Comparison of ENCODE assay signal across 8 mouse cellular contexts in genomic region chr4:116143317-116143811, GRCm38 (mm10). TPM values are rescaled to one million over a fixed set of nuclear protein-coding genes. Genes with fewer than 3 reads are reported as not detected.
DNase-seq lines count a peak whose midpoint lies in the region; ATAC-seq and TF ChIP-seq lines count a peak whose summit lies in the region.

No protein-coding gene starts in this region.

- ATAC-seq in forebrain, embryonic 11.5 days (replicated peaks; ENCODE audit: low FRiP score), result no peak; the same call in 1 of the 2 replicates
- ATAC-seq in hindbrain, embryonic 14.5 days (ENCODE audit: low FRiP score), result no peak
- no peak for ATAC-seq in limb, embryonic 15.5 days (ENCODE audit: insufficient number of reproducible peaks, low FRiP score, low TSS enrichment, low read depth)
- no peak for ATAC-seq in neural tube, embryonic 12.5 days (ENCODE audit: low FRiP score, low read depth)

- H3K4me1 ChIP-seq in spleen, adult 2 months (ENCODE audit: control insufficient read depth, insufficient read depth, insufficient read length), result peaks cover 7% of the 10 kb centered on the region
- H3K4me1 ChIP-seq in forebrain, embryonic 11.5 days (replicated peaks; ENCODE audit: control insufficient read depth, insufficient read depth, low read length), result peaks cover 2% of the 10 kb centered on the region; the same call in 1 of the 2 replicates
- H3K4me1 ChIP-seq in hindbrain, embryonic 14.5 days (replicated peaks; ENCODE audit: control insufficient read depth, insufficient read depth, low read length), result 0 out of 2 replicates have a peak, but pooled peaks cover 13% of the 10 kb centered on the region
- H3K4me1 ChIP-seq in limb, embryonic 15.5 days, result peaks cover 16% of the 10 kb centered on the region
- peaks cover 12% of the 10 kb centered on the region; the same call in 1 of the 2 replicates for H3K4me1 ChIP-seq in neural tube, embryonic 12.5 days

- no peaks in the 10 kb centered on the region for H3K36me3 ChIP-seq in spleen, adult 2 months (ENCODE audit: control insufficient read depth, insufficient read depth, low read length)
- no peaks in the 10 kb centered on the region for H3K36me3 ChIP-seq in forebrain, embryonic 11.5 days (ENCODE audit: control insufficient read depth, insufficient read depth, low read length)
- no peaks in the 10 kb centered on the region for H3K36me3 ChIP-seq in hindbrain, embryonic 14.5 days (replicated peaks; ENCODE audit: control insufficient read depth, insufficient read depth)
- H3K36me3 ChIP-seq in limb, embryonic 15.5 days, result no peaks in the 10 kb centered on the region
- H3K36me3 ChIP-seq in neural tube, embryonic 12.5 days, result no peaks in the 10 kb centered on the region

- H3K4me3 ChIP-seq in spleen, adult 2 months (ENCODE audit: extremely low read depth, insufficient read depth, insufficient read length), result peak overlapping the region; percentile 69; the same call in 1 of the 2 replicates
- H3K4me3 ChIP-seq in forebrain, embryonic 11.5 days (ENCODE audit: low read depth, low read length), result peak overlapping the region; percentile 63
- H3K4me3 ChIP-seq in hindbrain, embryonic 14.5 days (replicated peaks; ENCODE audit: low read length), result peak overlapping the region; percentile 46
- peak overlapping the region; percentile 71 for H3K4me3 ChIP-seq in limb, embryonic 15.5 days
- H3K4me3 ChIP-seq in neural tube, embryonic 12.5 days, result no peak overlapping the region

- no peak for TF ChIP-seq CTCF in spleen, adult 2 months (IDR thresholded peaks at IDR 0.05; ENCODE audit: extremely low read depth, insufficient read depth, insufficient read length, insufficient replicate concordance)

- WGBS in spleen, adult 2 months, result 6% methylated on average over 7 of the region's 7 CpGs
- WGBS in forebrain, embryonic 11.5 days, result 8% methylated on average over 7 of the region's 7 CpGs
- WGBS in hindbrain, embryonic 14.5 days, result 9% methylated on average over 7 of the region's 7 CpGs
- WGBS in limb, embryonic 15.5 days, result 3% methylated on average over 7 of the region's 7 CpGs
- WGBS in neural tube, embryonic 12.5 days, result 10% methylated on average over 7 of the region's 7 CpGs

- H3K9me3 ChIP-seq in forebrain, embryonic 11.5 days (ENCODE audit: control insufficient read depth, low read length), result no peaks in the 10 kb centered on the region
- H3K9me3 ChIP-seq in hindbrain, embryonic 14.5 days (ENCODE audit: control insufficient read depth, low read length), result no peaks in the 10 kb centered on the region
- no peaks in the 10 kb centered on the region for H3K9me3 ChIP-seq in limb, embryonic 15.5 days
- no peaks in the 10 kb centered on the region for H3K9me3 ChIP-seq in neural tube, embryonic 12.5 days

- no peak for TF ChIP-seq POLR2A in spleen, adult 2 months (IDR thresholded peaks at IDR 0.05; ENCODE audit: low read depth, low read length)

- no peak overlapping the region for H3K9ac ChIP-seq in forebrain, embryonic 11.5 days (ENCODE audit: low read length)
- H3K9ac ChIP-seq in hindbrain, embryonic 14.5 days, result no peak overlapping the region
- H3K9ac ChIP-seq in limb, embryonic 15.5 days, result 0 out of 2 replicates have a peak overlapping the region, but pooled peaks have one; percentile 14
- no peak overlapping the region for H3K9ac ChIP-seq in neural tube, embryonic 12.5 days

- H3K27me3 ChIP-seq in spleen, adult 2 months (ENCODE audit: control insufficient read depth, insufficient read depth, low read length), result peaks cover 4% of the 10 kb centered on the region
- peaks cover 3% of the 10 kb centered on the region for H3K27me3 ChIP-seq in forebrain, embryonic 11.5 days (ENCODE audit: control insufficient read depth, insufficient read depth, low read length)
- peaks cover 9% of the 10 kb centered on the region; the same call in 1 of the 2 replicates for H3K27me3 ChIP-seq in hindbrain, embryonic 14.5 days (ENCODE audit: control insufficient read depth, insufficient read depth, low read length)
- H3K27me3 ChIP-seq in limb, embryonic 15.5 days, result no peaks in the 10 kb centered on the region
- peaks cover 15% of the 10 kb centered on the region for H3K27me3 ChIP-seq in neural tube, embryonic 12.5 days (replicated peaks)

- no peak overlapping the region for H3K27ac ChIP-seq in spleen, adult 2 months (ENCODE audit: insufficient read depth, low read length)
- H3K27ac ChIP-seq in forebrain, embryonic 11.5 days (ENCODE audit: low read depth, low read length), result no peak overlapping the region
- H3K27ac ChIP-seq in hindbrain, embryonic 14.5 days, result no peak overlapping the region
- no peak overlapping the region for H3K27ac ChIP-seq in limb, embryonic 15.5 days
- H3K27ac ChIP-seq in neural tube, embryonic 12.5 days, result no peak overlapping the region

- DNase-seq in spleen, adult 2 months (ENCODE audit: low read depth in 1 of 2, low spot score in 2 of 2), result no peak
- no peak for DNase-seq in spleen, postnatal 14 days (ENCODE audit: low spot score in 2 of 2)
- DNase-seq in forebrain, embryonic 11.5 days (ENCODE audit: low spot score), result no peak
- no peak for DNase-seq in hindbrain, embryonic 14.5 days (ENCODE audit: low spot score)
- no peak for DNase-seq in layer of hippocampus, postnatal 14 days (ENCODE audit: low spot score in 2 of 2)
- no peak for DNase-seq in thymus, postnatal 14 days

- H3K4me2 ChIP-seq in forebrain, embryonic 11.5 days (ENCODE audit: low read depth, low read length, severe bottlenecking), result peak overlapping the region; percentile 92; the same call in 1 of the 2 replicates
- peak overlapping the region; percentile 86 for H3K4me2 ChIP-seq in hindbrain, embryonic 14.5 days (replicated peaks)
- H3K4me2 ChIP-seq in limb, embryonic 15.5 days, result peak overlapping the region; percentile 91
- peak overlapping the region; percentile 93 for H3K4me2 ChIP-seq in neural tube, embryonic 12.5 days (replicated peaks)

RNA-seq across cellular contexts. Expression of gene Lurap1, which starts 7.8 kb away (rescaled TPM):
- 0.81 and 1.8 TPM in 2 replicates for polyA plus RNA-seq in spleen, adult 2 months (2012; rRNA removed)
- 2.3 and 2.8 TPM in 2 replicates for polyA plus RNA-seq in forebrain, embryonic 11.5 days (2014; fragmentation: Nextera tagmentation; extraction: Ambion mirVana)
- 2.7 and 3.2 TPM in 2 replicates for polyA plus RNA-seq in hindbrain, embryonic 14.5 days (2014; fragmentation: Nextera tagmentation; extraction: Ambion mirVana)
- polyA plus RNA-seq in limb, embryonic 15.5 days (2015; fragmentation: Nextera tagmentation; extraction: Ambion mirVana), result 2.5 and 2.8 TPM in 2 replicates
- polyA plus RNA-seq in neural tube, embryonic 12.5 days (2016; fragmentation: Nextera tagmentation; extraction: Ambion mirVana), result 1.6 and 1.7 TPM in 2 replicates
- total RNA-seq in layer of hippocampus, postnatal 14 days (2021), result 10 to 100 TPM; 18.2 to 23.8 TPM

RNA-seq across cellular contexts. Expression of gene Pomgnt1, which starts 19.7 kb away (rescaled TPM):
- 16.4 and 18.0 TPM in 2 replicates for polyA plus RNA-seq in spleen, adult 2 months (2012; rRNA removed)
- polyA plus RNA-seq in forebrain, embryonic 11.5 days (2014; fragmentation: Nextera tagmentation; extraction: Ambion mirVana), result 54.9 and 58.8 TPM in 2 replicates
- 72.1 and 73.8 TPM in 2 replicates for polyA plus RNA-seq in hindbrain, embryonic 14.5 days (2014; fragmentation: Nextera tagmentation; extraction: Ambion mirVana)
- 56.6 and 59.7 TPM in 2 replicates for polyA plus RNA-seq in limb, embryonic 15.5 days (2015; fragmentation: Nextera tagmentation; extraction: Ambion mirVana)
- 60.8 and 68.4 TPM in 2 replicates for polyA plus RNA-seq in neural tube, embryonic 12.5 days (2016; fragmentation: Nextera tagmentation; extraction: Ambion mirVana)
- total RNA-seq in layer of hippocampus, postnatal 14 days (2021), result 10 to 100 TPM; 71.8 to 72.1 TPM

RNA-seq across cellular contexts. Expression of gene Rad54l, which starts 19.9 kb away (rescaled TPM):
- polyA plus RNA-seq in spleen, adult 2 months (2012; rRNA removed), result 2.6 and 2.7 TPM in 2 replicates
- polyA plus RNA-seq in forebrain, embryonic 11.5 days (2014; fragmentation: Nextera tagmentation; extraction: Ambion mirVana), result 79.1 and 79.2 TPM in 2 replicates
- 7.0 and 7.2 TPM in 2 replicates for polyA plus RNA-seq in hindbrain, embryonic 14.5 days (2014; fragmentation: Nextera tagmentation; extraction: Ambion mirVana)
- 22.9 and 23.1 TPM in 2 replicates for polyA plus RNA-seq in limb, embryonic 15.5 days (2015; fragmentation: Nextera tagmentation; extraction: Ambion mirVana)
- 26.9 and 29.4 TPM in 2 replicates for polyA plus RNA-seq in neural tube, embryonic 12.5 days (2016; fragmentation: Nextera tagmentation; extraction: Ambion mirVana)
- total RNA-seq in layer of hippocampus, postnatal 14 days (2021), result 1 to 10 TPM; 1.2 TPM

RNA-seq across cellular contexts. Expression of gene Tspan1, which starts 24.0 kb away (rescaled TPM):
- 0.04 TPM in 1 of 2 replicates, not detected in the other for polyA plus RNA-seq in spleen, adult 2 months (2012; rRNA removed)
- 0.19 TPM in 1 of 2 replicates, not detected in the other for polyA plus RNA-seq in forebrain, embryonic 11.5 days (2014; fragmentation: Nextera tagmentation; extraction: Ambion mirVana)
- polyA plus RNA-seq in hindbrain, embryonic 14.5 days (2014; fragmentation: Nextera tagmentation; extraction: Ambion mirVana), result 0.21 TPM in 2 replicates
- polyA plus RNA-seq in limb, embryonic 15.5 days (2015; fragmentation: Nextera tagmentation; extraction: Ambion mirVana), result 0.12 TPM in 1 of 2 replicates, not detected in the other
- 0.09 TPM in 1 of 2 replicates, not detected in the other for polyA plus RNA-seq in neural tube, embryonic 12.5 days (2016; fragmentation: Nextera tagmentation; extraction: Ambion mirVana)
- total RNA-seq in layer of hippocampus, postnatal 14 days (2021), result not detected

RNA-seq across cellular contexts. Expression of gene 1700042G07Rik, which starts 29.8 kb away (rescaled TPM):
- polyA plus RNA-seq in spleen, adult 2 months (2012; rRNA removed), result not detected in 2 replicates
- polyA plus RNA-seq in forebrain, embryonic 11.5 days (2014; fragmentation: Nextera tagmentation; extraction: Ambion mirVana), result not detected in 2 replicates
- polyA plus RNA-seq in hindbrain, embryonic 14.5 days (2014; fragmentation: Nextera tagmentation; extraction: Ambion mirVana), result not detected in 2 replicates
- polyA plus RNA-seq in limb, embryonic 15.5 days (2015; fragmentation: Nextera tagmentation; extraction: Ambion mirVana), result not detected in 2 replicates
- not detected in 2 replicates for polyA plus RNA-seq in neural tube, embryonic 12.5 days (2016; fragmentation: Nextera tagmentation; extraction: Ambion mirVana)
- not detected for total RNA-seq in layer of hippocampus, postnatal 14 days (2021)
